Mouse (Mus musculus) forebrain, embryonic 16.5 days (tissue): ENCODE measurements around the gene Nckap5. TPM values are rescaled to one million over a fixed set of nuclear protein-coding genes. Genes with fewer than 3 reads are reported as not detected.
A peak's percentile ranks its signal among the peaks of the same experiment; 100 is the strongest.

ENCODE experiments used
- ATAC-seq: fragments of 200-750 bp; cut with Nextera tagmentation; 2 replicates; pipeline ENCODE4 v1.8.0; 2017; ENCODE audit warnings: mild to moderate bottlenecking, moderate library complexity
- H3K27ac ChIP-seq: fragments of 300-500 bp; sonication (generic); 2 replicates; pipeline ENCODE4 v1.5.1; 2014; ENCODE audit warnings: low read length, control low read depth
- H3K27me3 ChIP-seq: fragments of 300-500 bp; sonication (generic); replicated peaks from 2 replicates; pipeline ENCODE4 v1.6.1; 2014; ENCODE audit warnings: low read length; ENCODE audit not compliant: control insufficient read depth, insufficient read depth
- H3K36me3 ChIP-seq: fragments of 300-500 bp; sonication (generic); 2 replicates; pipeline ENCODE4 v1.6.1; 2014; ENCODE audit not compliant: control insufficient read depth, insufficient read depth
- H3K4me1 ChIP-seq: fragments of 300-500 bp; sonication (generic); replicated peaks from 2 replicates; pipeline ENCODE4 v1.6.1; 2014; ENCODE audit warnings: low read length; ENCODE audit not compliant: control insufficient read depth, insufficient read depth
- H3K4me2 ChIP-seq: fragments of 300-500 bp; sonication (generic); 2 replicates; pipeline ENCODE4 v1.6.1; 2014; ENCODE audit warnings: mild to moderate bottlenecking, low read length, control low read depth
- H3K4me3 ChIP-seq: fragments of 300-500 bp; sonication (generic); replicated peaks from 2 replicates; pipeline ENCODE4 v1.5.1; 2014; ENCODE audit warnings: mild to moderate bottlenecking, low read length, control low read depth
- H3K9ac ChIP-seq: fragments of 300-500 bp; sonication (generic); replicated peaks from 2 replicates; pipeline ENCODE4 v1.6.1; 2014; ENCODE audit warnings: low read depth, low read length, control low read depth
- H3K9me3 ChIP-seq: fragments of 300-500 bp; sonication (generic); 2 replicates; pipeline ENCODE4 v1.6.1; 2016; ENCODE audit warnings: low read length; ENCODE audit not compliant: control insufficient read depth
- WGBS: fragments of 180-500 bp; shearing (Covaris S2); extraction: QIAGEN DNeasy Blood & Tissue Kit; methylation state at CpG from one replicate; pipeline ENCODE4 v1.1.7; 2014; 5-methylcytosine and 5-hydroxymethylcytosine counted together
- polyA plus RNA-seq: library from polyadenylated mRNA; unstranded; fragments of >200 nt; fragmentation: Nextera tagmentation; extraction: Ambion mirVana; gene quantifications from 2 replicates; pipeline ENCODE4 v1.2.1, GENCODE M21; 2015

The Nckap5 gene
- polyA plus RNA-seq, 1 experiment from 2014 or later: 27.2 TPM

GRCm38 (mm10) chr1:126573714-126574113 is 256.9 kb downstream of the Nckap5 start:
- Histone ChIP-seq H3K36me3 (no peaks in the 10 kb centered on the region), H3K4me1 (peaks cover 16% of the 10 kb centered on the region), H3K9ac (no peak overlapping the region), H3K9me3 (no peaks in the 10 kb centered on the region), H3K4me3 (no peak overlapping the region), H3K27me3 (no peaks in the 10 kb centered on the region), H3K4me2 (no peak overlapping the region), H3K27ac (no peak overlapping the region)
- 3% methylated on average over 3 of the region's 3 CpGs for WGBS
- peak; percentile 71 for ATAC-seq

- WGBS: 68% methylated on average over 2 of the region's 2 CpGs
- H3K27me3 ChIP-seq: no peaks in the 10 kb centered on the region
- H3K4me3 ChIP-seq: no peak overlapping the region
- no peak for ATAC-seq
- H3K4me1 ChIP-seq: peaks cover 16% of the 10 kb centered on the region
- H3K4me2 ChIP-seq: no peak overlapping the region
- H3K9ac ChIP-seq: no peak overlapping the region
- no peak overlapping the region for H3K27ac ChIP-seq
- H3K9me3 ChIP-seq: no peaks in the 10 kb centered on the region
- H3K36me3 ChIP-seq: no peaks in the 10 kb centered on the region
Observed at GRCm38 (mm10) chr1:126573097-126573496, 257.5 kb downstream of the Nckap5 start.

- no peak for ATAC-seq
- H3K4me3 ChIP-seq: no peak overlapping the region
- no peak overlapping the region for H3K27ac ChIP-seq
- H3K9ac ChIP-seq: no peak overlapping the region
- no peaks in the 10 kb centered on the region for H3K27me3 ChIP-seq
- 90% methylated on average over 6 of the region's 6 CpGs for WGBS
- no peaks in the 10 kb centered on the region for H3K9me3 ChIP-seq
- no peaks in the 10 kb centered on the region for H3K36me3 ChIP-seq
- no peak overlapping the region for H3K4me2 ChIP-seq
- peaks cover 16% of the 10 kb centered on the region for H3K4me1 ChIP-seq
Observed at GRCm38 (mm10) chr1:126569611-126570238, 260.9 kb downstream of the Nckap5 start.

GRCm38 (mm10) chr1:126568520-126569197 is 261.9 kb downstream of the Nckap5 start:
- Histone ChIP-seq H3K9me3 (no peaks in the 10 kb centered on the region), H3K27ac (no peak overlapping the region), H3K36me3 (no peaks in the 10 kb centered on the region), H3K4me2 (no peak overlapping the region), H3K9ac (no peak overlapping the region), H3K27me3 (no peaks in the 10 kb centered on the region), H3K4me3 (no peak overlapping the region), H3K4me1 (peaks cover 6% of the 10 kb centered on the region)
- no peak for ATAC-seq
- WGBS: 90% methylated on average over 8 of the region's 8 CpGs

GRCm38 (mm10) chr1:126565151-126565725 is 265.4 kb downstream of the Nckap5 start:
- Histone ChIP-seq H3K36me3 (no peaks in the 10 kb centered on the region), H3K9me3 (no peaks in the 10 kb centered on the region), H3K4me1 (no peaks in the 10 kb centered on the region), H3K27me3 (no peaks in the 10 kb centered on the region), H3K4me2 (no peak overlapping the region), H3K4me3 (no peak overlapping the region), H3K9ac (no peak overlapping the region), H3K27ac (no peak overlapping the region)
- WGBS: 51% methylated on average over 3 of the region's 3 CpGs
- ATAC-seq: no peak

- Histone ChIP-seq H3K36me3 (no peaks in the 10 kb centered on the region), H3K27me3 (no peaks in the 10 kb centered on the region), H3K9me3 (no peaks in the 10 kb centered on the region), H3K4me2 (no peak overlapping the region), H3K4me3 (no peak overlapping the region), H3K4me1 (peaks cover 12% of the 10 kb centered on the region), H3K9ac (no peak overlapping the region), H3K27ac (no peak overlapping the region)
- ATAC-seq: no peak
- 60% methylated on average over 7 of the region's 7 CpGs for WGBS
Observed at GRCm38 (mm10) chr1:126560931-126561330, 269.7 kb downstream of the Nckap5 start.

GRCm38 (mm10) chr1:126557791-126558294 is 272.8 kb downstream of the Nckap5 start:
- H3K27ac ChIP-seq: no peak overlapping the region

GRCm38 (mm10) chr1:126547979-126548378 is 282.6 kb downstream of the Nckap5 start:
- no peak overlapping the region for H3K27ac ChIP-seq
- no peak overlapping the region for H3K9ac ChIP-seq
- H3K4me2 ChIP-seq: no peak overlapping the region
- WGBS: 85% methylated on average over 7 of the region's 7 CpGs
- H3K4me3 ChIP-seq: no peak overlapping the region
- no peaks in the 10 kb centered on the region for H3K27me3 ChIP-seq
- no peaks in the 10 kb centered on the region for H3K4me1 ChIP-seq
- H3K9me3 ChIP-seq: no peaks in the 10 kb centered on the region
- ATAC-seq: no peak
- no peaks in the 10 kb centered on the region for H3K36me3 ChIP-seq

More at GRCm38 (mm10) chr1:126557791-126558294, 272.8 kb downstream of the Nckap5 start:
- 40% methylated on average over 12 of the region's 12 CpGs for WGBS
- H3K9ac ChIP-seq: no peak overlapping the region
- no peaks in the 10 kb centered on the region for H3K27me3 ChIP-seq
- no peak overlapping the region for H3K4me3 ChIP-seq
- no peaks in the 10 kb centered on the region for H3K36me3 ChIP-seq
- peak; percentile 57 for ATAC-seq
- no peaks in the 10 kb centered on the region for H3K9me3 ChIP-seq
- peak overlapping the region; percentile 31 for H3K4me2 ChIP-seq
- peaks cover 12% of the 10 kb centered on the region for H3K4me1 ChIP-seq

- 80% methylated on average over 4 of the region's 4 CpGs for whole genome bisulfite sequencing
- Histone ChIP-seq H3K27ac (no peak overlapping the region), H3K27me3 (no peaks in the 10 kb centered on the region), H3K36me3 (no peaks in the 10 kb centered on the region), H3K4me1 (no peaks in the 10 kb centered on the region), H3K4me3 (no peak overlapping the region), H3K9me3 (no peaks in the 10 kb centered on the region), H3K9ac (no peak overlapping the region), H3K4me2 (no peak overlapping the region)
- no peak for ATAC-seq
Observed at GRCm38 (mm10) chr1:126544471-126544870, 286.1 kb downstream of the Nckap5 start.
